Mouse (Mus musculus) lung, adult 2 months (tissue): ENCODE data around the gene Zkscan4.

ENCODE experiments used
- CTCF ChIP-seq: fragments of 200-500 bp; IDR thresholded peaks from 2 replicates; pipeline ENCODE4 v1.5.1; 2011; ENCODE audit warnings: mild to moderate bottlenecking, low read length, control low read depth; ENCODE audit not compliant: insufficient read depth
- POLR2A ChIP-seq: fragments of 200-500 bp; IDR thresholded peaks from 2 replicates; pipeline ENCODE4 v1.6.1; 2011; ENCODE audit warnings: low read depth, mild to moderate bottlenecking, control low read depth, low read length, borderline replicate concordance; ENCODE audit errors: extremely low read depth

DNA sequence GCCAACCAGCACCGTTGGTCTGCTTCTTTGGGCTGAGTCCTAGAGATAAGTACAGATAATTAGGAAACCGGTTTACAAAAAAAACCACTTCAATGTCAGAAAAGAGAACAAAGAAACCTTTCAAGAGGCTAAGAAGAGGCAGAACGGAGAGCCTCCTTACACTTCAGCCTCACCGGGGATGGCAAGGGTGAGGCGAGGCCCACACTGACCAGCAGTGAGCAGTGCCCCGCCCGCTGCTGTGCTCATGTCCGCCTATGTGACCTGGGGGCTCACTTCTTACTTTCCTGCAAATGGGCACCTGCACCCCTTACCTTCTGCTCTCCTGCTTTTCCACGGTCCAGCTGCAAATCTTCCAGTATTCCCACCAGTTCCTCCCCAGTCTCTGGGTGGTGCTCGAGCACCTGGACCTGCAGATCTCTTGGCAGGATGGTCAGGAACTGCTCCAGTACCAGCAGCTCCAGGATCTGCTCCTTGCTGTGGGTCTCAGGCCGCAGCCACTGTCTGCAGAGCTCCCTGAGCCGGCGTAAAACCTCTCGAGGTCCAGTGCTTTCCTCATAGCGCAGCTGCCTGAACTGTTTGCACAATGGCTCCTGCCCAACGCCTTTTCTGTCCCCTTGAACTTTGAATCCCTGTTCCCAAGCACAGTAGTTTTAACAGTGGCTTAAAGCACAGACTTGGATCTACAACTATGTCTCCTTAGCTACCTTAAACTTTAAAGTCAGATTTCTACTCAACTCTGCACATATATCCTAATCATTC, 30.7 kb upstream of the Zkscan4 start:
- TF ChIP-seq POLR2A: no peak
- TF ChIP-seq CTCF: no peak
